Mouse (Mus musculus): ENCODE measurements at regions not wholly inside any gene's neighbourhood (a gene's known extent, or its start where the extent isn't known, plus 50 kb on each side); places are given as distances from the start of the nearest gene placed in this dataset.
"Not testable (repeated sequence)": the region's sequence is repeated elsewhere in the genome, so short reads cannot be mapped to it uniquely, and the experiment has no call there.

DNA sequence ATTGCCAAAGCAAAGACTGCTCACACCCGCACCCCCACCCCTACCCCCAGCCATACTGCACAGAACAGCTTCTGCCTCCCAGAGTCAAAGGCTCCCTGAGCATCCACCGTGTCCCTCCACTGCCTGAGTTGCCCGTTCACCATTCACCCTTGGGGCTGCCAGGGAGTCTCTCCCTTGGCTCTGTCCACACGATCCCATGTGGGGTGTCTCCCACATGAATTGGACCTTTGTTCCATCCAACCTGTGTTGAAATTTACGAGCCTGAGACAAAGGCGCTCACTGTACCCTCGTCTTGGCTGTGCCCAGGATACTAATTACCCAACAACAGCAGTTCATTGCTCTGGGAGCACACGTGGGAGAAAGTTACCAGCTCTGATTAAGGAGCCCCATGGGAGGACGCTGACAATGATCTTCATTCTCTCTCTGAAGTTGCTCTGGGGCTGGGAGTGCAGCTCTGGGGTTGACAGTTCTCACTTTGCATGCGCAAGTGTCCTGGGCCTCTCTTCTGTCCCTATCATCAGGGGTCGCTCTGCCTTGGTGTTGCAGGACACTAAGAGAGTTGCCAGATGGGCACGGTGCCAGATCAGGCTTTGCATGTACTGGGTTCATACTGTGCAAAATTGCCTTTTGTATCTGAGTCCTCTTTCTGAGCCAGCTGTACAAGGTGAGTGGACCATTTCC, 178.3 kb upstream of the Rgma start:
- no peak for DNase-seq (ENCODE audit: low read depth)

GRCm38 (mm10) chr7:73198069-73198468, 177.2 kb upstream of the Rgma start:
- no peak for DNase-seq (ENCODE audit: low read depth)

DNA sequence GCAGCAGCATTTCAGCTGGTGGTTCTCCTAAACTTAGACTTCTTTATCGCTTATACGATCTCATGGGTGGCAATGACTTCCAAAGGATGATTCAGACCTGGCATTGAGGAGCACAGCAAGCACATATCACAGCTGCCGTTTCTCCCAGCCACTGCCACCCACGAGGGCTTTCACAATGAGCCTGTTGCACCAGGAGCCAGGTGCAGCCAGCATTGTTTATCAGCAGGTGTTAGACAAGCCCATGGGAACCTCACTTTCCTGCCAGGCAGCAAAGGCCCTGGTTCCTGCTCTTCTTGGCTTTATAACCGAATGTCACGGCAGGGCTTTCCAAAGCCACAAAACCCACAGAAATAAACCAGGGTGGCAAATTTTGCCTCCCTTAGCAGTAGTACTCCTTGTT, 175.3 kb upstream of the Rgma start:
- DNase-seq (ENCODE audit: low read depth), result no peak

DNA sequence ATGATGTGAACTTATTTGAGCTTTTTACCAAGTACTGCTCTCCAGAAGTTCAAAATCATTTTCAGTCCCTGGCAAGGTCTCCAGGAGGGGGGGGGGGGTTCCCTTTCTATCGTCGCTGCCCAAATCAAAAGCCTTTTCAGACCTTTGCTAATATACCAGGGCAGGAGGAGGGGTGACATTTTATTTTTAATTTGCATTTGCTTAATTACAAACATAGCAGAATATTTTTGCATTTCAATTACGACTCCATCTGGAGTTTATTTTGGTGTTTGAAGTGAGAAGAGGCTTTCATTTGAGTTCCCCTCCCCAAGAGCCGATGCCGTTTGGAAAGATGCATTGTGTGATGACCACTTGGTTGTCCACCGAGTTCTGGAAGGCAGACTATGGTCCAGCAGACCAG, 174.0 kb upstream of the Rgma start:
- DNase-seq (ENCODE audit: low read depth), result no peak

DNA sequence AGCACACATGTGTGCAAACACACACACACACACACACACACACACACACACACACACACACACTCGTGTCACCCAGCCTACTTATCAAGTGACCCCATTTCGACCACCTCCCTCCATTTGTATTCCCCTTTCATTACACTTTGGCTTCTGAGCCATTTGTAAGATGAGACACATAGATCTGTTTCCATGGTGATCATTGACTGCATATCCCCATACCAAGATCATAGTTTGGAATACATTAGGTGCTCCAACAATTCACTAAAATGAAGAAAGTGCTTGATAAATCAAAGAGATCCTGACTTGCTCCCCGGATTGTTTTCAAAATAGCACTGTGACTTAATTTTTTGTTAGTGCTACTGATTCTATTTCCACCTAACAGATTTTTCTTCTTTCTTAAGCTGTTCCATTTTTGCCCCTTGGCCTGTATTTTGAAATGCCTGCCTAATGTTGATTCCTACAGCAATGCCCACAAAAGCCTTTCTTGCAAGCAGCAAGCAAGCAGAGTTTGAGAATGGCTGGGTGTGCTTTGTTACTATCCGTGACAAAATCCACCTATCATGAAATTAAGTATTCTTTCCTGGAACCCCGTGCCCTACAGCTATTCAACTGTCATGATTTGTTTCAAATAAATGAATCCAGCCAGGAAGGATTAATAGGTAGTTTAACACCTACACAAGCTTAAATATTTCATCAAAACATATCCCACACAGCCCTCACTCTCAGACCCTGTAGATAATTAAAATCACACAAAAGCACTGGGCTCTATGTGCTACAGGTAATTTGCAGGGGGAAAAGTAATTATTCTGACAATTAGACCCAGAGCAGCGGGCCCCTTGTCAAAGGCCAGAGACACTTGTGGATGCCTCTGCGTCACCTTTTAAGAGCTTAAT, 168.1 kb upstream of the Rgma start:
- no peak for DNase-seq (ENCODE audit: low read depth)

DNA sequence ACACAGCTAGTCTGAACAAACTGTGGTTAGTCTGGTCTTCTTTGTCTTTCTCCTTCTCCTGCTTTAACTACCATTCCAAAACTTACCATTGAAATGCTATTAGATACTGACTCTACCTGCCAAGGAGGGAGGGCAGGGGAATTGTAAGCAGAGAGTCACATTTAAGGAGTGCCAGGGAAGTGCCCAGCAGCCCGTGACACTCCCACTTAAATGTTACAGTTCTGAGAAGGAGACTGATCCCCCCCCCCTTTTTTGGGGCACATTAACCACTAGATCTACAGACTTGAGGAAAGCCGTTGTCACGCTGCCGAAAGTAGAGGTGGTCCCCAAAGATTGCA, 166.9 kb upstream of the Rgma start:
- no peak for DNase-seq (ENCODE audit: low read depth)

DNA sequence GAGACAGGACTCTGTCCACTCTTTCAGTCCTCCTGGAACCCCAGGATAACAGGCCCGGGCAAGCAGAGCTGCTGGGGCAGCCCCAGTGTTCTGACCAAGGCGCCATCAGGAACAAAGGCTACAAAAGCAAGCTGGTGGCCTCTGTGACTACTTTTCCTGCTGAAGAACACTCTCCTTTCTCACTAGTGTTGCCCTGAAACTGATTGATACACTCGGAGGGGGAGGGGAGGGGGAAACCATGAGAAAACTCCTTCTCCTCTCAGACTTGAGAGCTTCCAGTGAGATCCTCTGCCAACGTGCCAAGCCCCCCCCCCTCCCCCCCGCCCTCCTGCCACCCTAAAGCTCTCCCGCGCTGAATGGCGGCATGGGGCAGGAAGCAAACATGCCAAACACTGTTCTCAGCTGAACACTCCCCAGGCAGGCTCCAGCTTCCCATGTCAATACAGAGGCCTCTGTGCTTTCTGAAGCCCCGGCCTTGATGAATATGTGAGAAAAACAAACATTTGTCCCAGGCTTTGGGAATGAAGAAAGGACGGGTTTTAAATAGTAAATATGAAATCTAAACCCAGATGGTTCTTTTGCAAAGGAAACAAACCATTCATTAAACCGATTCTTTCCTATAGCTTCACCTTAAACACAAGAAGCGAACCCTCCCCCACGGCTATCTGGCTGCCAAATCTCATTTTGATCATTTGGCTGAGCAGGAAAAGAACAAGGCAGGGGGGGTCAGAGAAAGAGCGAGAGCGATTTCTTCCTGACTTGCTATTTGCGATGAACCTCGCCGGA, 166.3 kb upstream of the Rgma start:
- no peak for DNase-seq (ENCODE audit: low read depth)

DNA sequence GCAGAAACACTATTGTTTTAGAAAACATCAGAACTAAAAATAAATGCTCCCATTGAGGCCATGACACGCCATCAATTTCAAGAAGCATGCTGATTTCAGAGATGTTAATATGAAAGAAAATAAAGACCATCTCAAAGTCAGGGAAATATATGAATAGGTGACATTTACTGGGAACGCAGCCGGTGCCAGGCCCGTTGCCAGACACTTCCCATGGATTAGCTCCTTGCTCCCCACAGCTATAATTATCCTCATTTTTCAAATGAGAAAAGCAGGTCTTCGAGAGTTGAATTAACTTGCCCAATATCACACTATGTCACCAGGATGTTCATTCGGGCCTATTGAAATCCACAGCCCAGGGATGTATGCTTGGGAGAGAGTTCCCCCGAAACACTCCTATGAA, 165.2 kb upstream of the Rgma start:
- DNase-seq (ENCODE audit: low read depth), result no peak

DNA sequence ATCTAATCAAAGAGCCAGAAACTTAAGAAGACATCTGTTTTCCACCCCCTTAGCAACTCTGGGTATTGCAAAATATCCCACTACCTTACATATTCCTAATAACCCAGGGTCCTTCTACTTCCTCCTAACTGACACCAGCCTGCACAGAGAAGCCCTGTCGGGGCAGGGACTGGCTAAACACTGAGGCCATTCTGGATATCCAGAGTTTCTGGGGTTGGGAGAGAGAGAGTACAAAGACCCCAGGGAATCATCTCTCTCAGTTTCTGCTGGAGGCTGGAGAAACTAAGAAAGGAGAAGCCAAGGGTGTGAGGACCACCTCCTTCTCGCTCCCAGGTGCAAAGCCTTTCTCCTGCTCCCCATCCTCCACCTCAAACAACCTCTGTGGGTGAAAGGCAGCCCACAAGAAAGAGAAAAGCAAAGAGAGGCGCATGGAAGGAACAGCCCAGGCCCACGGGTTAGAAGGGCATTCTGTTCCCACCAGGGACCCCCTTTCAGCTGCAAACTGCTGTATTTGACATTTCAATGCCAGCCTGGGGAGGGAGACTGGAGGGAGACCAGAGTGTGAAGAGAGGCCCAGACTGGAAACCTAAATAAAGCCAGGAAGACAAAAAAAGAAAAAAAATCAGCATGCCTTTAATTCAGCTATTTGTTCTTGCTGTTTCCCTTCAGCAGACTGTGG, 152.9 kb upstream of the Rgma start:
- no peak for DNase-seq (ENCODE audit: low read depth)

DNA sequence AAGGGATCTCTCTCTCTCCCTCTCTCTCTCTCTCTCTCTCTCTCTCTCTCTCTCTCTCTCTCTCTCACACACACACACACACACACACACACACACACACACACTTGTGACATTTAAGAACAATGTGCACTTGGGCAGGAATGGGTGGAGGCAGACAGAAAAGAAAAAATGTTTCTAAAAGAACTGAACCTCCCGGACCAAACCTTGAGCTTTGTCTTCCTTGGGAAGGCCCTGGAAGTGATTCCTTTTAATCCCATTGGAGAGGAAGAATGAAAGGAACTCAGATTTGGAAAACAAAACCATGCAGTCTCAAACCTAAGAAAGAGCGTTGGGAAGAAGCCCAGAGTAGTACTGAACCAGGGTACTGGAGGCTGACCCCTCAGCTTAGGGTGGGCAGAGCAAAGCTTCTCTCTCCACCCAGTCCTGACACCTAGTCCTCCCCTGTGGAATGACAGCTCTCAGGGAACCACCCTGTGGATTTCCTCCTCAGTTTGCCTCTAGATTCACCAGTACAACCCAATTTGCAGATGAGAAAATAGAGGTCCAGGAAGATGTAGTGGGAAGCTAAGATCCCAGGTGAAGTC, 152.3 kb upstream of the Rgma start:
- DNase-seq (ENCODE audit: low read depth), result no peak

- no peak for DNase-seq (ENCODE audit: low read depth)
These were observed 141.7 kb upstream of the Rgma start for GRCm38 (mm10) chr7:73233539-73234158.

DNA sequence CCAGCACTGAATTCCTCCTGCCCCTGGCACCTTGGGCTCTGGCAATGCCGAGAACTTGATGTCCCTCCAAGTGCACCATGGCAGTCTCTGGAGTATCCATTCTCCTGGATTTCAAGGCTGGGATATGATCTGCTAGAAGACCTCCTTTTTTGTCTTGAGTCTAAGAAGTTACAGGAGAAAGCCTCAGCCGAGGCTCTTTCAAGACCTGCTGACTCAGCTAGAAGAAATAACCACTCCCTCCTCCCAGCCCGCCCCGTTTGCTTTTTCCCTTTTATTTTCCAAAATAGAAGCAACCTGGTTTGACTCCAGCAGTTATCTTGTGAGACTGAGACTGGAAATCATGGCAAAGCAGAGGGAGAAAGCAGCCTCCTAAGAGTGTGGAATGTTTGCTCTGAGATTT, 136.8 kb upstream of the Rgma start:
- no peak for DNase-seq (ENCODE audit: low read depth)

DNA sequence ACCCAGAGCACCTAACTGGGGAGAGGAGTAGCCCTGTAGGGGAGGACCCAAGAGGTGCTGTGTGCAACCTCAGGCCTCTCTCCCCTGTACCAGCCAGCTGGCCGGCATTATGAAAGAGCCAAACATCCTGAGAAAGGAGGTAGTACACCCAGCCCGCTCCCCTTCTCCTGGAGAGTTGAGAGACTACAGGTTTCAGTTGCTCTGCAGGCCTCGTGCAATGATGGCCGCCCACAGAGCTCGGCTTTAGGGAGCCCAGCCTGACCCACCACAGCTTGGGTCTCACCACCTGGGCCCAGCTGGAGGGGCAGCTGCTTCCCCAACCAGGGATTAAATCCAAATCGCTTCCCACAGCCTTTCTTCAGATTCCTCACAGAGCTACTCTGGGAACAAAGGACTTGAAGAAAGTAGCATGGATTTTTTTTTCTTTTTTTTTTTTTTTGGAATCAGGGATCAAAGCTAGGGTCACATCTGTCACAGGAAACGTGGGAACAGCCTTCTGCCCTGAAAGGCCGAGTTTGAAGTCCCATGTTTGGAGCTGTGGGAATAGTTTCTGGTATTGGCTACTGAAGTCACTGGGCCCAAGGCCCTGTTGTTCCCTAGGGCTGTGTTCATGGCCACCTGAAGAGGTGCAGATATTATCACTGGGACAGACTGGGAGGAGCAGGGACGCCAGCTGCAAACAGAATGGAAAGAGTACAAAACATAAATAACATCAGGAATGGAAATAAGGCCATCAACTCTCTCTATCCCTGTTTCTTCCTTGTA, 131.5 kb upstream of the Rgma start:
- DNase-seq (ENCODE audit: low read depth), result no peak

DNA sequence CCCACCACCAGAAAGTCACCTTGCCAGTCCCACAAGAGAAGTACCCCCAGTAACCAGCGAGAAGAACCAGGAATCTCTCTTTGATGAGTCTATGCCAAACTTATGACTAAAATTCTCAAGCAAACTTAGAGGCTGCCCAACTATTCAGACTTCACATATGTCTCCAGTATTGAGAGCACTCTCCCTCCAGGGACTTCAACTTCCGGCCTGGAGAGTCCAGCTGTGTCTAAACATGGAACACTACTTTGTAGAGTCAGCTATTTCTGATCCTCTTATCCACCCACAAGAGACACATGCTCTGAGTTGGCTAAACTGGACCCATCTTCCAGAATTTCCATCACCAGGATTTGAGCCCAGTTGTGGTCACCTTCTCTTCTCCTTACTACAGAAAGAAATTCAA, 129.9 kb upstream of the Rgma start:
- no peak for DNase-seq (ENCODE audit: low read depth)

DNA sequence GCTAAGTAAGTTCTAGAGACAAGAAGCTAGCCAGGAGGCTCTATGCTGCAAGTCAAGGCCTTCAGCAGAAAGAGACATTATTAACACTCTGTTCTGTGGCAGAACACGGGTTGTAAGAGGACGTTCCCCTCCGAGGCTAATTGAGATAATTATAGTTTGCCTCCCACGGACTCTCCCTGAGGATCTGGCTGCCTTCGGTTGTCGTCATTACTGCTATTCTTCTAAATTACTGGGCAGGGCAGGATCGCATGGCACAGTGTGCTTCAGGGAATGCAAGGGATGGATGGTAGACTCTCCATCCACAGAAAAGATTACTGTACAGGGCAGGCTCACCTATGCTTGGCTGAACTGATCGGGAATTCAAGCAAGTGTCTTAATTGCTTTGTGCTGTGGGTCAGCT, 124.7 kb upstream of the Rgma start:
- DNase-seq (ENCODE audit: low read depth), result no peak

DNA sequence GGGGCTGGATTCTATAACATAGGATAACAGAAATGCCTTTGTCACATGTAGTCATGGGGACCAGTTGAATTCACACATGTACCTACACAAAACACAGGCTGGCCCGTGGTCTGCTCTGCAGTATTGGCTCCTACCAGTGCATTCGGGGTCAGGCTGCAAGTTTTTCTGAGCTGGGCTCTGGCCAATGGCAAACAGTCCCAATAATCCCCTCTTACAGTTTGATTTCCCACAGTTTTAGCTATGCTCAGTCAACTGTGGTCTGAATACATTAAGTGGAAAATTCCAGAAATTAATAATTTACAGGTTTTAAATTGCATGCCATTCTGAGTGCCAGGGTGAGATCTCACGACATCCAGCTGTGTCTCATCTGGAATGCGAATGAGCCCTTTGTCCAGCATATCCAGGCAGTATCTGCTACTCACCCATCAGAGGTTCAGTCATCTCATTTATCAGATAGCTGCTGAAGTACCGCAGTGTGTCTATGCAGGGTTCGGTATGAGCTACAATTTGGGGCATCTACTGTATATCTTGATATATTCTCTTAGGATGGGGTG, 124.0 kb upstream of the Rgma start:
- no peak for DNase-seq (ENCODE audit: low read depth)

DNA sequence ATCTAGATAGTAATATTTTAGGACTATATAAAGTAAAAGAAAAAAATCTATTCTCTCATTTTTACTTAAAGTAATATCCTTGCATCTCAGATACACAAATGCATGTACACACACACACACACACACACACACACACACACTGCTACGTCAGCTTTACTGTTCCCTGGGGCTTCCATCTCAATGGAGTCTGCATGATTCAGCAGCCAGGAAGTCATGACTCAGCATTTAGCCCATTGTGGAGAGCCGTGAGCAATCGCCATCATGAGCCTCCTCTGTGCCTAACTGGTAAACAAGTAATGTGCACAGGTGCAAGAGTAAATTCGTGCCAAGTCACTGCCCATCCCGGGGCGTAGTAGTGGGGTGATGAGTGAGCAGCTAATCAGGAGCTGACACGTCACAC, 120.3 kb upstream of the Rgma start:
- DNase-seq (ENCODE audit: low read depth), result not testable (repeated sequence)

GRCm38 (mm10) chr7:73260140-73260539, 115.2 kb upstream of the Rgma start:
- DNase-seq (ENCODE audit: low read depth), result no peak

GRCm38 (mm10) chr7:73261750-73262149, 113.6 kb upstream of the Rgma start:
- DNase-seq (ENCODE audit: low read depth), result no peak

- DNase-seq (ENCODE audit: low read depth), result no peak
These were observed 112.8 kb upstream of the Rgma start for GRCm38 (mm10) chr7:73262526-73262925.
